Mouse (Mus musculus): Measurements from ENCODE around the gene Pou2f1. TPM values are rescaled to one million over a fixed set of nuclear protein-coding genes. Genes with fewer than 3 reads are reported as not detected.

Pou2f1 gene
- polyA plus RNA-seq, 1 experiment, result 19.2 TPM

DNA sequence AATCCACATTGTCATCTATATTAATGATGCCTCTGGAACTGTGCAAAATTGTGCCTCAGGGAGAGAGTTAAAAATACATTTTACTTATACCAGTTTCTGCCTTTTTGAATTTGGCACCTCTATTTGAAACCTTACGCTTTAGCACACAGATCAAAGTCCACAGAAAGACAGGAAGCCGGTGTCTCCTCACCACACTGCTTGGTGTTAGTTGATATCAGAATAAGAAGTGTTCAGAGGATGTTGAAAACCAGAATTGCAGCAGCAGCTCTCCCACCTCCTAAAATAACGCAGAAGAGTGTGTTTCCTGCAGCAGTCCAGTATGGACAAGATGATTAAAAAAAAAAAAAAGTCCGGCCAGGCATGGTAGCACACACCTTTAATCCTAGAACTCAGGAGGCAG is 13.8 kb upstream of the Pou2f1 start:
- Histone ChIP-seq H3K27ac (ENCODE audit: control insufficient read depth, insufficient read depth, low read depth, low read length) (no peak overlapping the region), H3K27me3 (ENCODE audit: control insufficient read depth, insufficient read depth, low read length) (no peaks in the 10 kb centered on the region), H3K36me3 (ENCODE audit: control insufficient read depth, insufficient read depth, low read length) (no peaks in the 10 kb centered on the region), H3K4me1 (ENCODE audit: control insufficient read depth, insufficient read depth, low read length) (no peaks in the 10 kb centered on the region), H3K4me3 (ENCODE audit: control insufficient read depth, low read depth, low read length) (no peak overlapping the region)
- no peak for TF ChIP-seq CTCF (IDR thresholded peaks at IDR 0.05; ENCODE audit: control insufficient read depth, insufficient read depth, insufficient replicate concordance, low read depth, low read length)
- TF ChIP-seq POLR2A (IDR thresholded peaks at IDR 0.05; ENCODE audit: control insufficient read depth, low read depth, low read length), result no peak

DNA sequence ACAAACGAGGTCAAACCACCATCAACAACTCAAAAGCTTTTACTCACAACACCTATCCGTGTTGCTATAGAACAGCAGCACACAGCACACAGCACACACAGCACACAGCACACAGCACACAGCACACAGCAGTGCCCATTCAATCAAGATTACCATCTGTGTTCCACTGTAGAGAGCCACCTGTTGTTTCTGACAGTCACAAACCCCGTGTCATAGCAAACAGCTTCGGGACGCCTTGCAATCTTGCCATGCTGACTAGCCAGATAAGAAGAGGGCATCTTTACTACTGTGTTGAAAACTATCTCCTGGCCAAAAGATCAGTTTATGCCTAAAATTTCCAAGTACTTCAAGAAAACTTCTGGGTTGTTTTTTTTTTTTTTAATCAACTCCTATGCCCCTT is 12.1 kb upstream of the Pou2f1 start:
- no peak overlapping the region for H3K4me3 ChIP-seq (ENCODE audit: control insufficient read depth, low read depth, low read length)
- no peaks in the 10 kb centered on the region for H3K4me1 ChIP-seq (ENCODE audit: control insufficient read depth, insufficient read depth, low read length)
- no peak overlapping the region for H3K27ac ChIP-seq (ENCODE audit: control insufficient read depth, insufficient read depth, low read depth, low read length)
- no peaks in the 10 kb centered on the region for H3K36me3 ChIP-seq (ENCODE audit: control insufficient read depth, insufficient read depth, low read length)
- TF ChIP-seq CTCF (IDR thresholded peaks at IDR 0.05; ENCODE audit: control insufficient read depth, insufficient read depth, insufficient replicate concordance, low read depth, low read length) (no peak), POLR2A (IDR thresholded peaks at IDR 0.05; ENCODE audit: control insufficient read depth, low read depth, low read length) (no peak)
- no peaks in the 10 kb centered on the region for H3K27me3 ChIP-seq (ENCODE audit: control insufficient read depth, insufficient read depth, low read length)

DNA sequence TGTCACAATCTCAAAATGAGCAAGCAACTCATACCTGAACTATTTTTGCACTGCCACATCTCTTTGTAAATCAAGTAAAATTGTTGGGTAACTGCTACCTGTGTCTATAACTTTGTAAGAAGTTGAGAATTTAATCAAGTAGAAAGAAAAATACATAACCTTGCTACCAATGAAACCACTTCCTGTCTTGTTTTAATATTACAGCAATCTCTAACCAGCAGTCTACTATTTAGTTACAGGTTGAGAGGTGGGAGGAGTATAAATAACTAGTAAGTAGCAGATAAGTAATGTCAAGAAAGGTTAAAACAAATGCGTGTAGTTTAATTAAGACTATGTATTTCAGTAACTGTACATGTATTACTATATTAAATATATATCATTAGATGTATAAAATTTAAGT is 7.6 kb upstream of the Pou2f1 start:
- H3K4me1 ChIP-seq (ENCODE audit: control insufficient read depth, insufficient read depth, low read length), result no peaks in the 10 kb centered on the region
- TF ChIP-seq CTCF (IDR thresholded peaks at IDR 0.05; ENCODE audit: control insufficient read depth, insufficient read depth, insufficient replicate concordance, low read depth, low read length) (no peak), POLR2A (IDR thresholded peaks at IDR 0.05; ENCODE audit: control insufficient read depth, low read depth, low read length) (no peak)
- no peak overlapping the region for H3K27ac ChIP-seq (ENCODE audit: control insufficient read depth, insufficient read depth, low read depth, low read length)
- H3K27me3 ChIP-seq (ENCODE audit: control insufficient read depth, insufficient read depth, low read length), result no peaks in the 10 kb centered on the region
- H3K4me3 ChIP-seq (ENCODE audit: control insufficient read depth, low read depth, low read length), result no peak overlapping the region
- H3K36me3 ChIP-seq (ENCODE audit: control insufficient read depth, insufficient read depth, low read length), result no peaks in the 10 kb centered on the region

DNA sequence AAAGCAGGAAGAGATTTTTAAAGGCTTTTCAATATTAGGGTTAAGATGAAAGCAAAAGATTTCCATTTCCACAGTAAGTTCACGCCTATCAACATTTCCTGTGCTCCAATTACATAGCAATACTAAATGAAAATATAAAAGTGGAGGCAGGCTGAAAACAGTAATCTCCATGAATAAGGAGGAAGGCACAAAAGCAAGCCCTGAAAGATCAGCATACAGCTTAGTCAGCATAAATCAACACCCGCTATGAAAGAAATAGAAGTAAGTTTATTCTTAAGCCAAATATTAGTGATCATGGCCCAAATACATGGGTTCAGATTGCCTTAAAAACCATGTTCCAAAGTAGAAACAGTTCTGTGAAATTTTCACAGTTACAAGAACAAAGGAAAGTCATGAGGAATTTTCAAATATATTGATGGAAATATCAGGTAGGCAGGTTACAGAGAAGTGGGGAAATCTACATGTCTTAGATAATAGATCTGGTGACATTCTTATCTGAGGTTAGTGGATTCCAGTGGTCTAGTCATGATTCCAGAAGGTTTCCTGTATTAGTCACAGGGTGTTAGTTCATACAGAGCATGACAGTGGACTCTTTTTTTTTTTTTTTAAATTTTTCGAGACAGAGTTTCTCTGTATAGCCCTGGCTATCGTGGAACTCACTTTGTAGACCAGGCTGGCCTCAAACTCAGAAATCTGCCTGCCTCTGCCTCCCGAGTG is 6.3 kb upstream of the Pou2f1 start:
- Histone ChIP-seq H3K27ac (ENCODE audit: control insufficient read depth, insufficient read depth, low read depth, low read length) (no peak overlapping the region), H3K27me3 (ENCODE audit: control insufficient read depth, insufficient read depth, low read length) (no peaks in the 10 kb centered on the region), H3K36me3 (ENCODE audit: control insufficient read depth, insufficient read depth, low read length) (no peaks in the 10 kb centered on the region), H3K4me1 (ENCODE audit: control insufficient read depth, insufficient read depth, low read length) (no peaks in the 10 kb centered on the region; the same call in 1 of the 2 replicates), H3K4me3 (ENCODE audit: control insufficient read depth, low read depth, low read length) (peak overlapping the region; percentile 36; the same call in 1 of the 2 replicates)
- TF ChIP-seq POLR2A (IDR thresholded peaks at IDR 0.05; ENCODE audit: control insufficient read depth, low read depth, low read length) (no peak), CTCF (IDR thresholded peaks at IDR 0.05; ENCODE audit: control insufficient read depth, insufficient read depth, insufficient replicate concordance, low read depth, low read length) (no peak)

DNA sequence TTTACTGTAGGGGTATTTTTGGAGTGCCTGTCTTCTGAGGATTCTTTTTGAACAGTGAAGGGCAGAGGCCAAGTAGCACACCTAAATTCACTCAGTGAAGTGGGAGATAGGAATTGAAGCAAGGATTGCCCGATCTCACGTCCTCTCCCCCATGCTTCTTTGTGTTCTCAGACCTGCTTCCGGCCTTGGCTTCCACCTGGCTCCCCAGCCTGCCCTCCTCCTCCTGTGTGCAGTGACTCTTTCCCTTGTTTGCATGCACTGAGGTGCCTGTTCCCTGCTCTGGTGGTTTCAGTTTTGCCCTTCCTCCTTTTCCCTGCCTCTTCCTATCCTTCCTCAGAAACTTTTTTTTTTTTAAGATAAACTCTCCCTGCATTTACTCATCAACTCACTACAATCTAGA is 4.5 kb upstream of the Pou2f1 start:
- TF ChIP-seq POLR2A (IDR thresholded peaks at IDR 0.05; ENCODE audit: control insufficient read depth, low read depth, low read length), result no peak
- TF ChIP-seq CTCF (IDR thresholded peaks at IDR 0.05; ENCODE audit: control insufficient read depth, insufficient read depth, insufficient replicate concordance, low read depth, low read length), result no peak
- H3K4me3 ChIP-seq (ENCODE audit: control insufficient read depth, low read depth, low read length), result no peak overlapping the region
- no peak overlapping the region for H3K27ac ChIP-seq (ENCODE audit: control insufficient read depth, insufficient read depth, low read depth, low read length)
- no peaks in the 10 kb centered on the region for H3K36me3 ChIP-seq (ENCODE audit: control insufficient read depth, insufficient read depth, low read length)
- H3K4me1 ChIP-seq (ENCODE audit: control insufficient read depth, insufficient read depth, low read length), result no peaks in the 10 kb centered on the region; the same call in 1 of the 2 replicates
- H3K27me3 ChIP-seq (ENCODE audit: control insufficient read depth, insufficient read depth, low read length), result no peaks in the 10 kb centered on the region

DNA sequence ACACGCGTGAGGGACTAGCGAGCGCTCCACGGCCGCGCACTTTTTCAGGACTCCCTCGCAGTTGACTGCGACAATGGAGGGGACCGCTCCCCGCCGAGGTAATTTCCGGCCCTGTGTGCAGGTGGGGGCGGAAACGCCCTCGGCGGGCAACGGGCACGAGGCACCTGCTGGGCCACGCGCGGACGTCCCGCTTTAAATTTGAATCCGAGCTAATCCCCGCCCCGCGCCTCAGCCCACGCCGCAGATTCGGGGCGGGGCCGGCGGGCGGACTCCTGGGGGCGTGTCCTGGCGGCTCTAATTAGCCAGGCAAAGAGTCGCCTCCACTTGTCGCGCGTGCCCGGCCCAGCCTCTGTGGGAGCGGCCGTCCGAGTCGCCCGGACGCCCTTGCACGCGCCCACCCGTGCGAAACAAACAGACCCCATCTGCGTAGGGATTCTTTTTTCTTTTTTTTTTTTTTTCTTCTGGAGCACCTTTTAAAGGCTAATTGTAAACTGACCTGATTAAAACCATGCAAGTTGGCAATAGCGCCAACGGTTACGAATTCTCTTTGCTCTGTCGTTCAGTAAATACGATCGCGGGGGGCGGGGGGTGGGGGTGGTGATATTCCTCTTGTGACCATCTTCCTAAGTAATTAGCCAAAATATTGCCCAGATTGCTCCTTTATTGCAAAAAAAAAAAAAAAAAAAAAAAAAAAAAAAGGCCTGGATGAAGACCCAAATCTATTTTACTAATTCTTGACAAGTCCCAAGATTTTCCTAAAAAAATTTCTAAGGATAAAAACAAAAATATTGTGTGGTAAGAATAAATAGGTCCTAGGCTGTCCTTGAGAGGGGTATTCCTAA is 924 bp upstream of the Pou2f1 start:
- Histone ChIP-seq H3K27ac (ENCODE audit: control insufficient read depth, insufficient read depth, low read depth, low read length) (peak overlapping the region; percentile 89), H3K4me1 (ENCODE audit: control insufficient read depth, insufficient read depth, low read length) (peaks cover 6% of the 10 kb centered on the region), H3K4me3 (ENCODE audit: control insufficient read depth, low read depth, low read length) (peak overlapping the region; percentile 91), H3K27me3 (ENCODE audit: control insufficient read depth, insufficient read depth, low read length) (no peaks in the 10 kb centered on the region), H3K36me3 (ENCODE audit: control insufficient read depth, insufficient read depth, low read length) (no peaks in the 10 kb centered on the region)
- TF ChIP-seq POLR2A (IDR thresholded peaks at IDR 0.05; ENCODE audit: control insufficient read depth, low read depth, low read length) (no peak; the same call in 1 of the 2 replicates), CTCF (IDR thresholded peaks at IDR 0.05; ENCODE audit: control insufficient read depth, insufficient read depth, insufficient replicate concordance, low read depth, low read length) (no peak)

DNA sequence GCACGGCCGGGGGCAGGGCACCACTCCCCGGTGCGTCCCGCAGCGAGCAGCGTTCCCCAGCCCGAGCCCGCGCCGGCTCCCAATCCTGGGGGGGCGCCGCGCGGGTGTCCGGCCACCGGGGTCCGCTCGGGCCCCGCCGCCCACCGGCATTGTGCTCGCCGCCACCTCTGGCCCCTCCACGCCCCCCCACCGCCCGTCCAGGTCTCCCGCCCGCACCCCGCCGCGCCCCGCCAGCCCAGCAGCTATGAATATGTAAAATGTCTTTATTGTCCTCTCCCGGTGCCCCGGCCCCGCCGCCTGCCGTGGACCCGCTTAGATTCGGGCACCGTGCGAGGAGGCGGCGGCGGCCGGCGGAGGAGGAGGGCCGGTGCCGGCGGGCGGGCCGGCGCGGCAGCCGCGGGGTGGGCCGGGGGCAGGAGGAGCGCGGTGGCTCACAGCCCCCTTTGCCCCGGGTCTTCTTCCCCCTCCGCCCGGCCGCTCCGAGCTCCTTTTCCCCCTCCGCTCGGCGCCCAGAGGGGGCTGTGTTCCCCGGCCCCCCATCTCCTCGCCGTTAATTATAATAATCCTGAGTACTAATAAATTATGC is 481 bp downstream of the Pou2f1 start:
- Histone ChIP-seq H3K27me3 (ENCODE audit: control insufficient read depth, insufficient read depth, low read length) (no peaks in the 10 kb centered on the region), H3K4me3 (ENCODE audit: control insufficient read depth, low read depth, low read length) (peak overlapping the region; percentile 91), H3K4me1 (ENCODE audit: control insufficient read depth, insufficient read depth, low read length) (peaks cover 6% of the 10 kb centered on the region), H3K27ac (ENCODE audit: control insufficient read depth, insufficient read depth, low read depth, low read length) (peak overlapping the region; percentile 94), H3K36me3 (ENCODE audit: control insufficient read depth, insufficient read depth, low read length) (no peaks in the 10 kb centered on the region)
- TF ChIP-seq POLR2A (IDR thresholded peaks at IDR 0.05; ENCODE audit: control insufficient read depth, low read depth, low read length), result no peak
- no peak for TF ChIP-seq CTCF (IDR thresholded peaks at IDR 0.05; ENCODE audit: control insufficient read depth, insufficient read depth, insufficient replicate concordance, low read depth, low read length)
